Mouse (Mus musculus) heart, embryonic 10.5 days (tissue): ENCODE data around the gene B3gat3. TPM values are rescaled to one million over a fixed set of nuclear protein-coding genes. Genes with fewer than 3 reads are reported as not detected.
"Not testable (repeated sequence)": the region's sequence is repeated elsewhere in the genome, so short reads cannot be mapped to it uniquely, and the experiment has no call there.

Experiments used
- DNase-seq: peaks from one replicate; pipeline ENCODE4 v3.0.0-alpha.2; 2017; ENCODE audit warnings: low spot score
- H3K27ac ChIP-seq: fragments of 300-500 bp; sonication (generic); 2 replicates; pipeline ENCODE4 v1.5.1; 2016; ENCODE audit warnings: mild to moderate bottlenecking
- H3K27me3 ChIP-seq: fragments of 300-500 bp; sonication (generic); 2 replicates; pipeline ENCODE4 v1.6.1; 2016; ENCODE audit warnings: mild to moderate bottlenecking; ENCODE audit not compliant: poor library complexity, insufficient read depth, severe bottlenecking
- H3K36me3 ChIP-seq: fragments of 300-500 bp; sonication (generic); 2 replicates; pipeline ENCODE4 v1.6.1; 2016; ENCODE audit warnings: mild to moderate bottlenecking, moderate library complexity
- H3K4me1 ChIP-seq: fragments of 300-500 bp; sonication (generic); 2 replicates; pipeline ENCODE4 v1.6.1; 2016; ENCODE audit warnings: mild to moderate bottlenecking
- H3K4me3 ChIP-seq: fragments of 300-500 bp; sonication (generic); 2 replicates; pipeline ENCODE4 v1.5.1; 2016; ENCODE audit warnings: mild to moderate bottlenecking, moderate library complexity
- H3K9me3 ChIP-seq: fragments of 300-500 bp; sonication (generic); 2 replicates; pipeline ENCODE4 v1.6.1; 2016; ENCODE audit warnings: mild to moderate bottlenecking, moderate library complexity
- WGBS: fragments of 180-500 bp; shearing (Covaris S2); methylation state at CpG from one replicate; pipeline ENCODE4 v1.1.7; 2016; 5-methylcytosine and 5-hydroxymethylcytosine counted together
- polyA plus RNA-seq: library from polyadenylated mRNA; unstranded; fragments of >200 nt; fragmentation: Nextera tagmentation; extraction: Ambion mirVana; gene quantifications from 2 replicates; pipeline ENCODE4 v1.2.1, GENCODE M21; 2016

B3gat3 gene
- polyA plus RNA-seq, result 52.0 and 57.9 TPM in 2 replicates

DNA sequence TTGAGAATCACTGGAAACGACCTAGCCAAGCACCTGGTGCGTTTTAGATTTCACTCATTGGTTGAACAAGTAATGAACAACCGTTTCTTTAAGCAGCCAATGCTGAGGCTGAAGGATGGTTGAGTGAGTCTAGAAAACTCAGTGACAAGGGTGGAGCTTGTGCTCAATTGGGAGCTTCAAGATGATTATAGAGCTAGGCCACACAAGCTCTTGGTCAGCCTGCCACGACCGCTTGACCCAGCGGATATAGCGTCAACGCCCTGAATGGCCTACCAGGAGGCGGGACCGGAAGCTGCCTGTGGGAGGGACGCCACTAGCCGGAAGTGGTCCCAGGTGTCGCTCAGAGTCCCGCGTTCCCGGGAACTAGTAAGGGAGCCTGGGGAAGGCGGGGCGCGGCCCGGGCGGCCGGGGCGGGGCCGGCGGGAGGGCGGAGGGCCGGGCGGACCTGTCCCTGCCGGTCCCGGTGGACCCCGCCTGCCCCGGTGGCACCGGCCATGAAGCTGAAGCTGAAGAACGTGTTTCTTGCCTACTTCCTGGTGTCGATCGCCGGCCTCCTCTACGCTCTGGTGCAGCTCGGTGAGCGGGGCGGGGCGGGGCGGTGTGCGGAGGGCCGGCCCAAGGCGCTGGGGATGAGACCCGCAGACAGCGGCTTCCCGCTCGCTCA lies at the start of gene B3gat3:
Gene B3gat3 (plus strand): TSS at position 302 of the 664 bp plus-strand sequence.
- peaks cover 13% of the 10 kb centered on the region for H3K4me1 ChIP-seq
- 3% methylated on average over 50 of the region's 50 CpGs for WGBS

DNA sequence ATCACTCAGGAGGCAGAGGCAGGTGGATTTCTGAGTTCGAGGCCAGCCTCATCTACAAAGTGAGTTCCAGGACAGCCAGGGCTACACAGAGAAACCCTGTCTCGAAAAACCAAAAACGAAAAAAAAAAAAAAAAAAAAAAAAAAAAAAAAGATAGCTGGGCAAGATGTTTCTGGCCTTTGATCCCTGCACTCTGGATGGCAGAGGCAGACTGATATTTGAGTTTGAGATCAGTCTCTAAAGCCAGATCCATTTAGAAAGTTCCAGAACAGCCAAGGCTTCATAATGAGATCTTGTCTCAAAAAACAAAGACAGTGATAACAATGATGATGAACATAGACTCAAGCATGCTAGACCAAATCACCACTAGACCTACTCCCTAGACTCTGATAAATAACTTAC lies 49.8 kb upstream of the B3gat3 start:
- Histone ChIP-seq H3K27ac (peak overlapping the region; percentile 94; the same call in 1 of the 2 replicates), H3K36me3 (peaks cover 22% of the 10 kb centered on the region), H3K4me3 (peak overlapping the region; percentile 94)
- not testable (repeated sequence) for H3K27me3 ChIP-seq, DNase-seq, H3K4me1 ChIP-seq, H3K9me3 ChIP-seq
- 78% methylated on average over 3 of the region's 3 CpGs for WGBS

More for the DNA sequence above, at the start of gene B3gat3:
- peak; percentile 98 for DNase-seq
- no peaks in the 10 kb centered on the region for H3K9me3 ChIP-seq
- no peaks in the 10 kb centered on the region for H3K27me3 ChIP-seq
- H3K36me3 ChIP-seq, result peaks cover 33% of the 10 kb centered on the region
- H3K4me3 ChIP-seq, result peak within 1 kb of the TSS; percentile 86
- H3K27ac ChIP-seq, result peak within 1 kb of the TSS; percentile 92

DNA sequence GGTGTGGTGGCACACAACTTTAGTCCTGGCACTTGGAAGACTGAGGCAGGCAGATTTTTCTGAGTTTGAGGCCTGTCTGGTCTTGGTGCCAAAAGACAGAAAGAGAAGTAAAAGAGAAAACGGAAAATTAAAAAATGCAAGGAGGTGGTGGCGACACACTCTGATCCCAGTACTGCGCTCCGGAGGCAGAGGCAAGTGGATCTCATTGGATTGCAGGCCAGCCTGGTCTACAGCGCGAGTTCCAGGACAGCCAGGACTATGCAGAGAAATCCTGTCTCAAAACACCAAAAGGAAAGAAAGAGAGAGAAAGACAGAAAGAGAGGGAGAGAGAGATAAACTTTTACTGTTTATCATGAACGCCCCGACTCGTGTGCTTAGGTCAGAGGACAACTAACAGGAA lies 49.3 kb upstream of the B3gat3 start:
- Histone ChIP-seq H3K27ac (peak overlapping the region; percentile 94), H3K36me3 (peaks cover 27% of the 10 kb centered on the region), H3K27me3 (no peaks in the 10 kb centered on the region), H3K9me3 (no peaks in the 10 kb centered on the region), H3K4me1 (peaks cover 6% of the 10 kb centered on the region), H3K4me3 (peak overlapping the region; percentile 94)
- 38% methylated on average over 9 of the region's 9 CpGs for WGBS
- no peak for DNase-seq

DNA sequence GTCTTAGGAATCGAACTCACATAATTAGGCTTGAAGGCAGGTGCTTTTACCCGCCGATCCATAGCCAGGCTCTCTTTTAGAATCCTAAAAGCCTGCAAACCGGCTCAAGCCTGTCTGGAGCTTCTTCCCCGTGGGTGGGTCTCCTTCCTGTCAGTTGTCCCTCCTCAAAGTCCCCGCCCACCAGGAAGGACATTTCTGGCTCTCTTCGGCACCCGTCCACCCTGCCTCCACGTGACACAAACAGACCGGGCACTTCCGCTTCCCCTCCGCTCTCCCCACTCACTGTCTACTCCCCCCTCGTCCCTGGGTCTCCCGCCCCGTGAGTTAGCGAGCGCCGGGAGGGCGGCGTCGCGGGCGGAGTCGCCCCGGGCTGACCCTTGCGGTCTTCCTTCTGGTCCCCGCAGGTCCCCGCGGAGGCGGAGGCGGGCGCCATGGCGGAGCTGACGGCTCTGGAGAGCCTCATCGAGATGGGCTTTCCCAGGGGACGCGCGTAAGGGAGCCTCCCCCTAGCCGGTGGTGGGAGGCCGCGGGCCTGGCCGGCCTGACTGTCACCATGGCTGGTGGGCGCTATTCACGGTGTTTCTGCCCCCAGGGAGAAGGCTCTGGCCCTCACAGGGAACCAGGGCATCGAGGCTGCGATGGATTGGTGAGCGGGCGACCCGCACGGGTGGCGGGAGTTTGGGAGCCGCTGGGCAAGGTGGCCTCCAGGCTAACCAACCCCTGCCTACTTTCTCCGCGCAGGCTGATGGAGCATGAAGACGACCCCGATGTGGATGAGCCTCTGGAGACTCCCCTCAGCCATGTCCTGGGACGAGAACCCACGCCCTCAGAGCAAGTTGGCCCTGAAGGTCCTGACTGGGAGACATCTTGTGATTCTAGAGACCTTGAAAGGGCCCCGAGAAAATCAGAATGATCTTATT lies 48.6 kb upstream of the B3gat3 start, which contains the start of gene Ubxn1:
Gene Ubxn1 (plus strand): TSS at position 230 of the 920 bp plus-strand sequence.
- Histone ChIP-seq H3K27me3 (no peaks in the 10 kb centered on the region), H3K36me3 (peaks cover 33% of the 10 kb centered on the region), H3K9me3 (no peaks in the 10 kb centered on the region), H3K4me1 (peaks cover 6% of the 10 kb centered on the region), H3K4me3 (peak within 1 kb of the TSS; percentile 94), H3K27ac (peak within 1 kb of the TSS; percentile 94)
- 1% methylated on average over 59 of the region's 59 CpGs for WGBS
- peak; percentile 99 for DNase-seq

DNA sequence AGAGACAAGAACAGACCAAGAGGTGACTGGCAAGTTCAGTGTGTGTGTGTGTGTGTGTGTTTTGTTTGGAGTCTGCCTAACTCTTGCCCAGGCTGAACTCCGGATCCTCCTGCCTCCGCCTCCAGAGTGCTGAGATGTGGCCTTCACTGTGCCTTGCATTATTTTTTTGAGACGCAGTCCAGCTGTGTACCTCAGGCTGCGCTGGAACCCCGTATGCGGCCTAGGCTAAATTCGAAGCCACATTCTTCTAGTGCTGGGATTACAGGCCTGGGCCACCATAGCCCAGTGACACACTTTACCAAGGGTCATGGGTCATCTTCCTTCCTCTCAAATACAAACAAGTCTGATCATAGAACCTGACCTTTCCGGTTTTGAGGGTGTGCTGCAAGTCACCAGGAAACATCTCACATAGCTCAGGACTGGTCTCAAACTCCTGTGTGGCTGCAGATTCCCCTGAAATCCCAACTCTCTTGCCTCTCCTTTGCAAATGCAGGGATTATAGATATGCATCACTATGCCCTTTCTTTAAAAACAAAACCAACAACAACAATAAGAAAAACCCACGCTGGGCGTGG lies 47.8 kb upstream of the B3gat3 start:
- Histone ChIP-seq H3K4me3 (peak overlapping the region; percentile 94), H3K27me3 (no peaks in the 10 kb centered on the region), H3K9me3 (no peaks in the 10 kb centered on the region), H3K27ac (peak overlapping the region; percentile 94), H3K36me3 (peaks cover 37% of the 10 kb centered on the region), H3K4me1 (peaks cover 6% of the 10 kb centered on the region)
- DNase-seq, result no peak
- WGBS, result 79% methylated on average over 10 of the region's 10 CpGs

DNA sequence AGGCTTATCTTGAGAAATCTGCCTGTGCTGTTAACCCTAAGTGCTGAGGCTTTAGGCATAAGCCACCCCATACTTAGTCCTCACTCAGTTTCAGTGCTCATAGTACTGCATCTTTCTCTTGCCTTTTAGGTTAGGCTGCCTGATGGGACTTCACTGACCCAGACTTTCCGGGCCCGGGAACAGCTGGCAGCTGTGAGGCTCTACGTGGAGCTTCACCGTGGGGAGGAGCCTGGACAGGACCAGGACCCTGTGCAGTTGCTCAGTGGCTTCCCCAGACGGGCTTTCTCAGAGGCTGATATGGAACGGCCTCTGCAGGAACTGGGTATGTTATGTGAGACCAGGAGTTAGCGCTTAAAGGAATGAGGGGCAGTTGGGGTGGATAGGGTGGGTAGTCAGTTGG lies 45.1 kb upstream of the B3gat3 start:
- H3K4me1 ChIP-seq, result peaks cover 11% of the 10 kb centered on the region
- no peaks in the 10 kb centered on the region for H3K27me3 ChIP-seq
- no peaks in the 10 kb centered on the region for H3K9me3 ChIP-seq
- H3K4me3 ChIP-seq, result no peak overlapping the region
- peaks cover 46% of the 10 kb centered on the region for H3K36me3 ChIP-seq
- DNase-seq, result no peak
- 90% methylated on average over 7 of the region's 7 CpGs for WGBS
- H3K27ac ChIP-seq, result no peak overlapping the region

DNA sequence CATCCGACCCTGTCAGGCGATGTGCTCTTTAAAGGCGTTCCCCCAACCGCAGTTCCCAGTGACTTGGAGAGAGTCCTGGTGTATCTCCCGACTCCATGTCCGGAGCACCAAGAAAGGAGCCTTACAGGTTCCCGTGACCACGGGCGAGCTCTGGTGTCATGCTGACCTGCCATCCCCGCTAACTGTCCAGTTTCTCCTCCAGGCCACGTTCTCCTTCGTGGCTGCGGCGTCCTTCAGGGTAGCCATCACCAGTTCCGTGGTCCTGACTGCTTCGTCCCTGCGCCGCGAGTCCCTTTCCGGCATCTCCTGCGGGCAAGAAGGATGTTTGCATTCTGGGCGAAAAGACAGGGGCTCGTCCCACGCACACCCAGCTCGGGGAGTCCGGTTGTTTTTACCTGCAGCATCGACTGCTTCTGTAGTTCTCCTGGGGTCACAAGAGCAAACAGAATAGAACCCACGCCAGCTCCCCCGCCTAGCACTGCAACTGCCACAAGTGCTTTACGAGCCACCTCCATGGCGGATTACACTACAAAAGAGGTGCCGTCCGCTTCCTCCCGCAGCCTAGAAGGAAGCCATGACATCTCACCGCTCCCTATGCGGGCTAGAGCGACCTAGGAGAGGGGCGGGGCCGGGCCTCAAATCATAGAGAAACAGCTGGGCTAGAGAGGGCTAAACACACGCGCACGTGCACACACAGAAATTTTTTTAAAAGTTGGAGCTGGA lies 39.7 kb upstream of the B3gat3 start, which contains the start of gene Uqcc3:
Gene Uqcc3 (minus strand): TSS at position 613 of the 723 bp plus-strand sequence.
- Histone ChIP-seq H3K4me3 (peak within 1 kb of the TSS; percentile 67), H3K27ac (peak within 1 kb of the TSS; percentile 94), H3K4me1 (peaks cover 5% of the 10 kb centered on the region; the same call in 1 of the 2 replicates), H3K9me3 (no peaks in the 10 kb centered on the region), H3K36me3 (peaks cover 23% of the 10 kb centered on the region), H3K27me3 (no peaks in the 10 kb centered on the region)
- 2% methylated on average over 42 of the region's 42 CpGs for WGBS
- peak; percentile 93 for DNase-seq

DNA sequence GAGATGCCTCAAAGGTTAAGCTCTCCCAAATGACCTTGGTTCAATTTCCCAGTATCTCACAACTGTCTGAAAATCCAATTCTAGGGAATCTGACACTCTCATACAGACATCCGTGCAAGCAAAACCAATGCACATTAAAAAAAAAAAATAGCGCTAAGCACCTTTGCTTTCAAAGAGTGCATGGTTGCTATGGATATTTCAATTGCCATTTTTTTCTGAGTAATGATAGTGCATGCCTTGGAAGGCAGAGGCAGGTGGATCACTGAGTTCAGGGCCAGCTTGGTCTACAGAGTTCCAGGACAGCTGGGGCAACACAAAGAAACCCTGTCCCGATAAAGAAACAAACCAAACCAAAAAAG lies 39.2 kb upstream of the B3gat3 start:
- Histone ChIP-seq H3K36me3 (peaks cover 17% of the 10 kb centered on the region), H3K4me1 (peaks cover 5% of the 10 kb centered on the region; the same call in 1 of the 2 replicates), H3K27me3 (no peaks in the 10 kb centered on the region), H3K9me3 (no peaks in the 10 kb centered on the region), H3K27ac (peak overlapping the region; percentile 94; the same call in 1 of the 2 replicates), H3K4me3 (peak overlapping the region; percentile 67)
- DNase-seq, result no peak
- 22% methylated on average over 3 of the region's 3 CpGs for WGBS

DNA sequence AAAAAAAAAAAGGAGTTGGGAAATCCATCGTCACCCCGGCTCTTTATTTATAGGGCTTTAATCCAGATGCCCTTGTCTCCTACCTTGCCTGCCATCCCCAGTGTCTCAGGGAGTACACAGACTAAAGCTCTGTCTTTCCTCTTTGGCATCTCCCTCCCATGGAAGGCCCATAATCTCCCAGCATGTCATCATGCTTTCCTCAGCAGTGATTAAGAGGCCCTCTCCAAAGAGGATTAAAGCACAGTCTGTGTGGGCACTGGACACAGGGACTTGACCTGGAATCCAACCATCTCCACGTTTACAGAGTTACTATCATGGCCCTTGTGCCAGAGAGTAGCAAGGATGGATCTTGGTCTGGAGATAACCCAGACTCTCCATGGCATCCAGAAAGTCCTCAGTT lies 36.6 kb upstream of the B3gat3 start, which contains the start of the genes Lbhd1 and Gm49403:
Gene Lbhd1 (plus strand): TSS at position 117 of the 400 bp plus-strand sequence.
Gene Gm49403 (plus strand): TSS at position 315 of the 400 bp plus-strand sequence.
- no peak within 1 kb of the TSS for H3K4me3 ChIP-seq
- no peaks in the 10 kb centered on the region for H3K27me3 ChIP-seq
- H3K27ac ChIP-seq, result no peak within 1 kb of the TSS
- no peak for DNase-seq
- H3K36me3 ChIP-seq, result no peaks in the 10 kb centered on the region
- H3K9me3 ChIP-seq, result no peaks in the 10 kb centered on the region
- 72% methylated on average over 3 of the region's 3 CpGs for WGBS
- peaks cover 10% of the 10 kb centered on the region for H3K4me1 ChIP-seq

DNA sequence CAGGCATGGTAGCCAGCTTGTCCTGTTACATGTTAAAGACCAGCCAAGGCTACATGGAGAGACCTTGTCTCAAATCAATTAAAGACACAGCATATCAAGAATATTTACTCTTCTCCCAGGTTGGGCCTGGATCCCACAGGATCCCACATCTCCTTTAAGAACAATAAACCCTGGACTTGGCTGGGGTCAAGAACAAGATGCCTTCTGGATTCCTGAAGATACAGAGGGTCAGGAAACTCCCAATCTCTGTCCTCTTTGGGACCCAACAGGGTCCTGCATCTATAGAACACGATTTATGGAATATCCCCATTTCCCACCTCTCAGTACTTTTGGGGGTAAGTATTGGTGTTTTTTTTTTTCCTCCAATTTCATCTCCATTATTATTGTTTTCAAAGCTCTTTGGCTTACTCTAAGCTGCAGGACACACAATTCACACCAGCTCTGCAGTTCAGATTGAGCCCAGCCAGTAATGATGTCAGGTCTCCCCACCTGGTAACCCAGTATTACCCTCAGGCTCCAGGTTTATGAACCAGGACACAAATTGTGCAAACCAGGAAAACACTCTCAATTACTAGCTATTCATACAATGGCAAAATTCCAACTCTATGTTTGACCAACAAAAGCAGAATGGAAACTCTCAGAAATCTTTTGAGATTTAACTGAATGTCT lies 33.1 kb upstream of the B3gat3 start:
- Histone ChIP-seq H3K9me3 (no peaks in the 10 kb centered on the region), H3K27me3 (no peaks in the 10 kb centered on the region), H3K36me3 (peaks cover 13% of the 10 kb centered on the region), H3K4me1 (peaks cover 8% of the 10 kb centered on the region), H3K4me3 (peak overlapping the region; percentile 71; the same call in 1 of the 2 replicates), H3K27ac (peak overlapping the region; percentile 88)
- 41% methylated on average over 1 of the region's 1 CpGs for WGBS
- DNase-seq, result no peak

DNA sequence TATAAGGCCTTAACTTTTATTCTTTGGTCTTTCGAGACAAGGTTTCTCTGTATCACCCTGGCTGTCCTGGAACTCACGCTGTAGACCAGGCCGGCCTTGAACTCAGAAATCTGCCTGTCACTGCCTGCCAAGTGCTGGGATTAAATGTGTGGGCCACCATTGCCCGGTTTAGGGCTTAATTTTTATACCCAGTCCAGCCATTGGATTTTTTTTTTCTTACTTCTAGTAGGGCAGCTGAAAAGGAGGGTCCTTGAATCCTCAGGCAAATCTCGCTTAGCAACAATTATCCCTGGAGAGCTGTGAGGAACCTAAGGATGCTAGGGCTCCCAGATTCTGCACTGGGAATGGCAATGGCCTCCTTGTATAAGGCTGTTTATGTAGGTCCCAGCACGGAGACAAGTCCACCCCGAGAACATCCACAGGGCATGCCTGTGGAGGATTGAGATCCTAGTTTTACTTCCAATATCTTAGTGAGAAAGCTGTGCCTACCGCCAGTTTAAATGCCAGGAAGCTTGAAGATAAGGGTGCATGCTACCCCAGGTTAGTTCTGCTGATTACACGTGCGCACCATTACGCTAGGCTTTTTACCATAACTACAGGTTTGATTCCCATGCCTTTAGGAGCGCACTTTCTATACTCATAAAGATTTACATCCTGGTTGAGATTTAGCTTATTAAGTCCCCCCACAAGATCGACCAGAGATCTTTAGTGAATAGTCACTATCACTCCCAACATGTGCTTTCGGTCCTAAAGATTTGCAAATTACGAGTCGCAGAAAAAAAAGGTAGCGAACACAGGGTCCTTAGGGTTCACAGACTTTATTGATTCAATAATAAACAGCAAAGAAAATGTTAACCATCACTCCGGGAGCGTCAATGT lies 32.4 kb upstream of the B3gat3 start:
- WGBS, result 19% methylated on average over 19 of the region's 19 CpGs
- H3K36me3 ChIP-seq, result peaks cover 13% of the 10 kb centered on the region
- no peaks in the 10 kb centered on the region for H3K9me3 ChIP-seq
- no peaks in the 10 kb centered on the region for H3K27me3 ChIP-seq
- peaks cover 8% of the 10 kb centered on the region for H3K4me1 ChIP-seq
- H3K4me3 ChIP-seq, result peak overlapping the region; percentile 71
- peak overlapping the region; percentile 88 for H3K27ac ChIP-seq
- no peak for DNase-seq
